Mouse (Mus musculus): ENCODE measurements around the gene Arhgap32.

DNA sequence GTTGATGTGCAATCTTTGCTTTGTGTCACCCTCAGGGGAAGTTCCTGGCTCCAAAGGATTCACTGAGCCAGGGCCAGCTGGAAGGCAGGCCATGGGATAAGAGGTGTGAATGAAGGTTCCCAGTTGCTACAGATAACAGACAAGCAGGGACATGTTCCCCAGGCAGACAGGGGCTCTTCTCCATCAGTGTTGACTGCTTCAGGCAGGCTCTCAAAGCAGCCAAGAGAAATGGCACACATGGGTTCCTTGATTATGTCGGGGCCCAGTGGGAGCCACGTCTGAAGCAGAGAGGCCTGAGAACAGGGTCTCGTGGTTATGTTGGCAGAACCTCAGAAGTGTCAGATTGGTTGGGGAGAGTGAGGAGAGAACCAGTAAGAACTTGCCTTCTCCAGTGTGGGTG, 198.1 kb downstream of the Arhgap32 start:
- TF ChIP-seq POLR2A (IDR thresholded peaks at IDR 0.05; ENCODE audit: low read depth, low read length) (no peak), CTCF (IDR thresholded peaks at IDR 0.05; ENCODE audit: extremely low read depth, insufficient read depth, insufficient read length, insufficient replicate concordance) (no peak)
